Mouse (Mus musculus): Measurements from ENCODE around the gene Gng5.

The Gng5 gene

GRCm38 (mm10) chr3:146543632-146544031 is 44.0 kb downstream of the Gng5 start:
- no peak for DNase-seq

- no peak for DNase-seq
Observed at GRCm38 (mm10) chr3:146554816-146555215, 55.2 kb downstream of the Gng5 start.
